Mouse (Mus musculus): ENCODE results near the gene Ncbp2. TPM values are rescaled to one million over a fixed set of nuclear protein-coding genes. Genes with fewer than 3 reads are reported as not detected.
A peak's percentile ranks its signal among the peaks of the same experiment; 100 is the strongest.

Ncbp2 gene
- 10 to 100 TPM; 27.3 to 45.9 (median 35.4) TPM for polyA plus RNA-seq (2017; shearing (Covaris generic))

GRCm38 (mm10) chr16:31948345-31948774 is at the start of gene Ncbp2, which contains the start of gene 0610012G03Rik:
Gene Ncbp2 (plus strand): TSS chr16:31948513.
Gene 0610012G03Rik (minus strand): TSS chr16:31948494.
- peak; percentile 83 for ATAC-seq

DNA sequence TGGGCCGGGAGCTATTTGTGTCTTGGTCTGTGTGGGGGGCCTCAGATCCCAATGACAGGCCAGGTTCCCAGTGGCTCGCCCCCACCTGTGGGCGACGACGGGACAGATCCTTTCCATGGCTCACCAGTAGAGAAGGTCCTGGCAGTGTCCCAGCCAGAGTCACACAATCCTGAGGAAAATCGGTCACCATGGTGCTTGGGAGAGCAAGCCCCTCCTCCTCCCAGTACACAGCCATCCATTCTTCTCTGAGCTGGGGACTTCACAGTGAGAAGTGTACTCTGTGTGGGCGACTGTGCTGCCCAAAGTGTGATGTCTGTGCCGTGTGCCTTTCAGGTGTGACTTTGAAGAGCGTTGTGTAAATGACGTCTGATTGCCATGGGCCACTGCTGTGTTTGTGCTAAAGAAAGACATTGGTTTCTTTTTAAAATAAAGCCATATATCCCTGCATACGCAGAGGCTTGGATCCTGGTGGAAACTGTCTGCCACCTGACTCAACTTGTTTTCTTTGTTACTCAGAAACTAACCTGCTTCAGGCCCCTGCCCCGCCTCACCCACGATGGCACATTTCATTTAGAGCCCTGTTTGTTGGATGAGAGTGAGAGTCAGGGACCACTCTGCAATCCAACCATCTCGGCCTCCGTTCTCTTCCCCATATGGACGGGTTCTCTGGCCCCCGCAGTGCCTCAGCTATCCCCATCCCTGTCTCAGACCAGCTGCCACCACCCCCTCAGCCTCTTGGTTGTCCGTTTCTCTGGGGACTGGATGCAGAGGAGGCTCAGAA is 49.6 kb upstream of the Ncbp2 start:
- ATAC-seq, result no peak

DNA sequence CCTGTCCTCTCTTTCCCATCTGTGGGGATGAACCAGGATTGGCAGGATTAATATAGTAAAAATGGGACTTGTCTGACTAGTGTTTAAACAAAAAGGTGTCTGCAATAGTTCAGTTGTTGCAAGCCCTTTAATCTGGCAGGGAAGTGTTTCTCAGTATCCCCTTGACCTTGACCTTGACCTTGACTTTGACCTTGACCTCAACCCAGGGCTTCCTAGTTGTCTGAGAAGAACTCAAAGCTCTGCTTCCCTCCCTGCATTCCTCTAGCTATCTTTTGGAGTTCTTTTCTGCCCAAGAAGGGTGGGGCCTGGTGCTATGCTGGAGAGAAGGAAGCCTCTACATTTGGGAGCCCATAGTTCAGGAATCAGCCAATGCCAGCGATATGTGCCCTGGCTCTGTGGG is 46.4 kb upstream of the Ncbp2 start:
- ATAC-seq, result no peak

DNA sequence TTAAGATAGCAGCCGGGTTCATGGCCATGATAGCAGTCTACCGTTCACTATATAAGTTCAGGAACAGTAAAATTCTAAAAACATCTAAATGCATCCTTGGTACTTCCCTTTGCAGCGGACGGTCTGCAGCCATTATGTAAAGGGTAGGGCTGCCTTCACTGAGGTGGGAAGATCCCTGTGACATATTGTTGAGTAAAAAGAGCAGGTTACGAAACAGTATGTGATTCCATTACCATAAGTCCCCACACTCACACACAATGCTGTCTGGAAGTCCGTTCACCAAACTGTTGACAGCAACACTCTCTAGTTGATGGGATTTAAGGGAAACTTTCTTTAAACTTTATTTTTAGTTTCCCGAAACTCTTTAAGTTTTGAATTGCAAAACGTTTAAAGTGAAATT is 45.1 kb upstream of the Ncbp2 start:
- no peak for ATAC-seq

DNA sequence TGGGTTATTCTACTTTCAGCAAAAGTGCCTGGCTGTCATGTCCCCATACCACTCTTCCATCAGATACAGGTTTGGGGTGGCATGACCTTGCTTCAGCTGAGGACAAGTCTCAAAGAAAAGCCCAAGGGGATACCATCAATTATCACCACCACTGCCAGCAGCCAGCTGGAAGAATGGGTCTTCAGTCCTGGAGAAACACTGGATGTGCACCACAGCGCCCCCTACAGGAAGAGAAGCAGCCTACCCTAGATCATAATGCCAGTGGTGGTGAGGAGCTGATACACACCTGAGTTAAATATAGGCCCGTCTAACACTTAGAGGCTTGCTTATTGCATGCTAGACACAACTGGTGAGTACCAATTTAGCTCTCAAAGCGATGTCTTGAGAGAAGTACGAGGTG is 43.0 kb upstream of the Ncbp2 start:
- ATAC-seq, result no peak

DNA sequence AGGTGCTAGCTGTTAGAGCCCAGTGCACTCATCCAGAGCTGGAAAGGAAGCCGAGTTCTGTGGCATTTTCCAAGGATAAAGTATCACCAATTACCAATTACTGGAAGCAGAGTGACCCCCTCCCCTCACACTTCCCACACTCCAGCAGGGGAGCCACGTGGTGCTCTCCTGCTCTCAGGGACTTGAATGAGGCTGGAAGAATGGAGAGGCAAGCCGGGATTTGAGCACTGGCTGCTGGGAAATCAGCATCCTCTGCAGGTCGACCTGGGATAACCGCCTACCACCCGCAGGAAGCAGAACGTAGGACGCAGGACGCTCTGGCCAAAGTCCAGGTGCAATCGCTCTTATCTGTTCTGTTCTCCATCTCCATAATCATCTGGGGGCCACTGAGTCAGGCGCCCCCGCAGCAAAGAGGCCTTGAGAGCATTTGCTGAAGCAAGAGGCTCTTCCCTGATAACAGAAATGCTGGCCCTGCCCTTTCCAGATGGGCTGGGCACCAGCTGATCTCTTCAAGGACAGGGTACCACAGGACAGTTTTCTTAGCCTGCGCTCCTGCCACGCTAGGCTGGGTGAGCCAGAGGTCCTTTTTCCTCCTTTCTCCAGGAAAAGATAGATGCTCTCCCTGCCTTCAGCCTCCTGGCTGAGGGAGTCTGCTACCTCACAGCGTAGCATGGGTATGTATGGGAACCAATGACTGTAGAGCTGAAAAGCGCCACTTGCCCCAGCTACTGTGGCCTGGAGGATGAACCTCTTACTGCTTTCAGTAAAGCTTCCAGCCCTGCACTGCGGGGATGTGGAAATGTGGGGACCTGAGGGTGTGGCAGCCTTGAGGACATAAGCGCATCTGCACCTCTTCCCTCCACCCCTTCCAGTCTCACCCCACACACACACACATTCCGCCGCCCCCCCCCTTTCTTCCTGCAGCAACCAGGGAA is 42.2 kb upstream of the Ncbp2 start:
- no peak for ATAC-seq

GRCm38 (mm10) chr16:31906896-31907295 is 41.4 kb upstream of the Ncbp2 start:
- ATAC-seq, result no peak

DNA sequence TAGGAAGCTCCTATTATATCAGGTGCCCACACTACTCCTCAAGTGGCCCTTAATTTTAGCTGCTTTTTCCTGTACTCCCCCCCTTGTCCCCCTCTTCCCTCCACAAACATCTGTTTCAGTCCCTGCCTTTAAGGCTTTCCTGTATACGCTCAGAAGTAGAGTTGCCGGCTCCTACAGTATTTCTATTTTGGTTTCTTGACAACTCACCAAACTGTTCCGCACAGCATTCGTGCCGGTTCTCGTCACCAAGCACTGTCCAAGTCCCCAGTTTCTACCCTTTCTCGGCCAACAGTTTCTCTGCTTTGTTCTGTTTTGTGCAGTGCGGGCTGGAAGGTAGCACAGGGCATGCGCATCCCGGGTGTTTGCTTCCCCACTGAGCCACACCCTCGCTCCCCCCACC is 39.4 kb upstream of the Ncbp2 start:
- ATAC-seq, result no peak

GRCm38 (mm10) chr16:31910281-31910847 is 37.9 kb upstream of the Ncbp2 start:
- ATAC-seq, result no peak

DNA sequence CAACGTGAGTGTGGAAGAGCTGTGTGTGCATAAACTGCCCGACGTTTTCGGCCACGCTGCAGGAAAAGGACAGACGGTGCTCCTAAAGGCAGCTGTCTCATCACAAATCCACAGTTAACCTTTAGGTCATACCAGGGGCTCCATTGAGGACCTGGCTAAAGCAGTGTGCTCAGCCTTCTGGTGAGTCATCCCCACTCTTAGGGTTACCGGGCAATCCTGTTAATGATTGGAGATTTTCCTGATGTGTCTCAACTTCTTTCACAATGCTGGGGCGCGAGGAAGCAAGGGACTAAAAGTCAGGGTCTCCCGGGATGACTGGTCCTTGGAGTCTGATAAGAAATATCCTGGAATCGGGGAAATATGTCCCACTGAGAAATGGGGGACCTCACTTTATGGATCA is 30.5 kb upstream of the Ncbp2 start:
- ATAC-seq, result no peak

DNA sequence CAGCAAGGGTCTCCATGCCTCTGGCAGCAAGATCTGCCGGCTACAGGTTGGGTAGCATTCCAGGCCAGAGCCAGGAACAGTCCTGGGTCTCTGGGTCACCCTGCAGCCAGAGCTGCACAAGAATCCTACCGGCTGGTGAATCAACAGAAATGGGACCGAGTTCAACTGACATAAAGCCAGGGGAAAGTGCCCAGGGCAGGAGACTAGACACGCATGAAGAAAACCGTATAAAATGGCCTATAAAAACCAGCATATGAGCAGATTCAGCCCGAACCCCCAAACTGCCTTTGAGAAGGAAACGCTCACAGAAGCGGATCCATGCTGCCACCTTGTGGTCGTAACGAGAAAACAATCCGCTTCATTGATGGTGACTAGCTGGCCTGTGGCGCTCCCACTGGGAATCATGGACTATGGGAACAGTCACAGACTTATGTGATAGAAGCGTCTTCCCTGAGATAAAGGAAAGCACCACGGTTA is 30.0 kb upstream of the Ncbp2 start:
- peak; percentile 46 for ATAC-seq

DNA sequence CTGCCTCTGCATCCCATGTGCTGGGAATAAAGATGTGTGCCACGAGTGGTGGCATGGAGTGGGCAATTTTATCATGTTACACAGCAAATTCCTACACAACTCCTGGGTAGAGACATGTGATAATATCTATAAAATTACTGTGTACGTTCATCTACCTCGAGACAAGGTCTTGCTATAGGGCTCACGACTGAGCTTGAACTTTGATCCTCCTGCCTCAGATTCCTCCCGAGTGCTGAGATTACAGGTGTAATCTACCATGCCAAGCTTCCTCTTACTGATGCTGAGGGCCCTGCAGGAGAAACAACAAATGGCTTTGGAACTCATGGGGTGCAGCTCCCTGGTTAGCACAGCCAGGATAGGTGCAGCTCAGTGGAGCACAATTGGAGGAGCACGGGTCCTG is 23.9 kb upstream of the Ncbp2 start:
- no peak for ATAC-seq

GRCm38 (mm10) chr16:31926091-31926490 is 22.2 kb upstream of the Ncbp2 start:
- no peak for ATAC-seq

- no peak for ATAC-seq
Observed at GRCm38 (mm10) chr16:31926547-31927182, 21.6 kb upstream of the Ncbp2 start.

DNA sequence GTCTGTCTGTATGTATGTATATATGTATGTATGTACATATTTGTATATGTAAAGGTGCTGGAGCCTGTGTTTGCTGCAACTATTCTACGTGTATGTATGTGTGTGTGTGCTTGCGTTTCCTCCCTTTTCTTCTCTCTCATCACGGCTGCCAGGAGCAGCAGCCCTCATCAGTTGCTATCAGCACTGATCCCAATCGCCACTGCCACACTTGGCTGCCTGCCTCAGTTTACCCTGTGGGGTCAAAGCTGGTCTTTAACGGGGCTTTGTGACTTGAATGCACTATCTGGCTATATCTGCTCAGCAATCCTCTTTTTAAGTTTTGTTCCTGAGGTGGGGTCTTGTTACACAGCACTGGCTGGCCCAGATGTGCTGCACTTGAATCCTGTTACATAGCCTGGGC is 20.9 kb upstream of the Ncbp2 start:
- ATAC-seq, result no peak

GRCm38 (mm10) chr16:31931330-31931729 is 17.0 kb upstream of the Ncbp2 start:
- no peak for ATAC-seq

DNA sequence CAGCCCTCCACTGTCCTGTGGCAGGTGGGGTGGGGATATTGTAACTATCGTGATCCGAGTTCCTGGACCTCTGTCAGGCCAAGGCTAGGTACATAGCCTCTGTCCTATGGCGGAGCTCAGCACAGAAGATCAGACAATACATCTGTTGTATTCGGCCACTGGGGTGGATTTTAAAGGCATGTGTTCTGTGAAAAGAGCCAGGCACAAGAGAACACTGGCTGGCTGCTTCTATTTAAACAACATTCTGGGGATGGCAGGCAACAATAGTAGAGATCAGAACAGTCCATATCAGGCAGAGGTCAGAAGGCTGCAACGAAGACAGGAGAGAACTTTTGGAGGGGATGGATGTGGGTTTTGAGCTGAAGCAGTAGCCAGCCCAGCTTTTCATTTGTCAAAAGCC is 16.1 kb upstream of the Ncbp2 start:
- no peak for ATAC-seq

- ATAC-seq, result peak; percentile 43
Observed at GRCm38 (mm10) chr16:31932840-31933697, 15.2 kb upstream of the Ncbp2 start.

DNA sequence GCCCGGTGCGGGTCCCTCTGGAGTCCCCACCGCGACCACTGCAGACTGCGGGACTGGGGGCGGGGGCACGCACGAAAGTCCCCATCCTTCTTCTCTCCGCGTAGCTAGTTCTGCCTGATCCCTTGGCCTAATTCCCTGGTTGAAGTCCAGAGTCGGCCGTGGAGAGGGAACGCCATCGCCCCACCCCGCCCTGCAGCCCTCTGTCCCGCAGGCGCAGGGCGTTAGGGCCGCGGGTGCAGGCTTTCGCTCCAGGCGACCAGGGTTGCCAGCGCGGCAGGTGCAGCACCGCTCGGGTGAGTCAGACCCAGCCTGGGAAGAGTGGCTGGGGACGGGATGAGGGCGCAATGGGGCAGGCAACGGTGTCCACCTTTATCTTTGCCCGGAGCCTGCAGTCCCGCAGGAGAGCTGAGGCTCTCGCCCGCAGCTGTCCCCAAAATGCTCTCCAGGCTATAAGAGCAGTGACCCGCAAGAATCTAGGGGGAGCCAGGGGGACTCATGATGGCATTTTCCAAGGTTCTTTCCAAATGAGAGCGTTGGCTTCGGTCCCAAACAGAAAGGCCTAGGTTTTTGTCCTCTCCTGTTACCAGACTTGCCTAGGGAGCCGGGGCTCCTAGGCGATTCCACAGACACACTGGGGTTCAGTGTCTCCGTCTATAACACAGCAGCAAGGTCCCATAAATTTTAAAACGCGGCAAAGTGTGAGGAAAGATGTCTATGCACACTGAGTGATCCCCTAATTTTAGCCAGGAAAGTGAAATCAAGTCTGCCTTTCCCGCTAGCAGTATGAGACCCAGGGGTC is 14.4 kb upstream of the Ncbp2 start, which contains the start of gene Pigz:
TSS of gene Pigz (plus strand) at position 101 of the 799 bp plus-strand sequence.
- peak; percentile 30 for ATAC-seq

DNA sequence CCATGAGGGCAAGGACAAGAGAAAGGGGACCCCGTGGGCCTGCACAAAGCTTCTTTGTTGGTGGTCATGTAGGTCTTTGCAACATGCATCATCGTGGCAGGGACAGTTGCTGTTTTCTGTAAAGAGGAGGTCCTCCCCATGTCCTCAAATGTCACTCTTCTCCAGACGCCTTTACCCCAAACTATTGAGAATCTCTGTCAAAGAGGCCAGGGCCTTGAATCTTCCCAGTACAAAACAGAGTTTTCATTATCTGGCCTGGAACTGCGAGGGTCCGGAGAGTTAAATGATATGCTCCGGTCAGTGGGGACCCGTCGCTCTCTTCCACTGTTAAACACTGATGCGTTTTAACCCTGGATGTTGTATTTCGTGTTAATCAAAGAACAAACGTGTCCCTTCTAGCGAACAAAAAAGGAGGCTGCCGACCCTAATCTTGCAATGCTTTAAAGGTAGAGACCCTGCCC is 13.7 kb upstream of the Ncbp2 start:
- no peak for ATAC-seq
